Mouse (Mus musculus): ENCODE measurements at regions not wholly inside any gene's neighbourhood (a gene's known extent, or its start where the extent isn't known, plus 50 kb on each side); places are given as distances from the start of the nearest gene placed in this dataset.
A peak's percentile ranks its signal among the peaks of the same experiment; 100 is the strongest.

DNA sequence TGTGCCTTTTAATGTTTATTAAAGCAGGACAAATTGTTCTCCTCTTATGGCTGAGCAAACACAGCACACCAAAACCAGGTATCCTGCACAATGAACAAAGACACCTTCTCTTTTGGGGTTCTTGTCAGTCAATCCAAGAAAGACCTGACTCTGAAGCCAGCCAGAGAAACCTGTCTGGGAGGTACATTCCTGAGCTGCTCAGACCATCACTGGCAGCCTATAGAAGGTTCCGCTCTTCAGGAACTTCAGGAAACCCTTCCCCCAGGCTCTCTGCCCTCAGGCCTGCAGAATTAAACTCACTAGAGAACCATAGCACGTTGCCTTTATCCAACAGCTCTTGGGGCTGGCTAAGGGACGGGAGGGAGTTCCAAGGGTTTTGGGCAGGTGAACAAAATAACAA lies 165.2 kb upstream of the Cadm1 start:
- H3K36me3 ChIP-seq (ENCODE audit: control insufficient read depth, insufficient read depth, low read length), result no peaks in the 10 kb centered on the region
- 53% methylated on average over 3 of the region's 3 CpGs for WGBS
- TF ChIP-seq POLR2A (IDR thresholded peaks at IDR 0.05; ENCODE audit: borderline replicate concordance, extremely low read depth, insufficient read depth, insufficient read length), result no peak
- no peak for DNase-seq (ENCODE audit: low spot score)
- ATAC-seq (ENCODE audit: low FRiP score, low read depth), result no peak
- no peaks in the 10 kb centered on the region for H3K9me3 ChIP-seq (ENCODE audit: control insufficient read depth, low read length)
- H3K4me3 ChIP-seq (replicated peaks; ENCODE audit: low read length), result no peak overlapping the region
- no peak overlapping the region for H3K4me2 ChIP-seq (replicated peaks; ENCODE audit: low read depth, low read length, severe bottlenecking)
- no peak overlapping the region for H3K27ac ChIP-seq (replicated peaks; ENCODE audit: low read depth, low read length)
- peaks cover 23% of the 10 kb centered on the region for H3K4me1 ChIP-seq (ENCODE audit: control insufficient read depth, insufficient read depth, low read length)
- no peaks in the 10 kb centered on the region for H3K27me3 ChIP-seq (ENCODE audit: control insufficient read depth, insufficient read depth, low read length)
- no peak overlapping the region for H3K9ac ChIP-seq (ENCODE audit: low read depth, low read length, severe bottlenecking)

DNA sequence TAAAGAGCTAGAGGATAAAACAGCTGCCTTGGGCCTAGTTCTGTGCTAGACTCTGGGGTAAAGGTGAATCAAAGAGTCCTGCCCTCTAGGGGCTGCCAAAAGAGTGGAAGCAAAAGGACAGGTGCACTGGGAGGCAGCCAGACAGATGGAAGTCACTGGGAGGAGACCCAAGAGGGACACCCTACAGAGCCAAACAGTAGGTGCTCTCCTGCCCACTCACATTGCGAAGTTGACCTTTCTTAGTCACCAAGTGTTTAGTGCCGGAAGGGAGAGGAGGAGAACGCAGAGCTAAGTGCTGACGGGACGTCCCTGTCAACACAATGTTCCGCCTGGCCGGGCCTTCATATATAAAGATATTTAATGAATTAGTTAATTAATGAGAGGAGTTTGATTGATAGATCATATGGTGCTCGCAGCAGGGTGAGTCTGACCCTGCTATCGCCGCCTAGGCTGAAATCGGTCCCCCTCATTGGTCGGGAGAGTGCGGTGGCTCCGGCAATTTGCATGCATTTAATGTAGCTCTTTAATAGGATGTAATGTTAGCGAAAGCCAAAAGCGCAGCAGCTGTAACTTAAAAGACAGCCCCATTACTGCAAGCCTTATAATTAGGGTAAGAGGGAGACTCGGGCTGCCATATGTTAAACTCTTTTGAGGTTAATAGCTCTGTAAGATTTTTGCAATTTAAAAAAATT lies 162.6 kb upstream of the Cadm1 start:
- DNase-seq (ENCODE audit: low spot score), result peak; percentile 15
- Histone ChIP-seq H3K4me3 (replicated peaks; ENCODE audit: low read length) (peak overlapping the region; percentile 28), H3K4me1 (ENCODE audit: control insufficient read depth, insufficient read depth, low read length) (peaks cover 23% of the 10 kb centered on the region), H3K9me3 (ENCODE audit: control insufficient read depth, low read length) (no peaks in the 10 kb centered on the region), H3K27me3 (ENCODE audit: control insufficient read depth, insufficient read depth, low read length) (no peaks in the 10 kb centered on the region), H3K27ac (replicated peaks; ENCODE audit: low read depth, low read length) (no peak overlapping the region), H3K36me3 (ENCODE audit: control insufficient read depth, insufficient read depth, low read length) (no peaks in the 10 kb centered on the region), H3K9ac (ENCODE audit: low read depth, low read length, severe bottlenecking) (peak overlapping the region; percentile 28), H3K4me2 (replicated peaks; ENCODE audit: low read depth, low read length, severe bottlenecking) (peak overlapping the region; percentile 60)
- no peak for ATAC-seq (ENCODE audit: low FRiP score, low read depth)
- WGBS, result 10% methylated on average over 17 of the region's 17 CpGs
- no peak for TF ChIP-seq POLR2A (IDR thresholded peaks at IDR 0.05; ENCODE audit: borderline replicate concordance, extremely low read depth, insufficient read depth, insufficient read length)

DNA sequence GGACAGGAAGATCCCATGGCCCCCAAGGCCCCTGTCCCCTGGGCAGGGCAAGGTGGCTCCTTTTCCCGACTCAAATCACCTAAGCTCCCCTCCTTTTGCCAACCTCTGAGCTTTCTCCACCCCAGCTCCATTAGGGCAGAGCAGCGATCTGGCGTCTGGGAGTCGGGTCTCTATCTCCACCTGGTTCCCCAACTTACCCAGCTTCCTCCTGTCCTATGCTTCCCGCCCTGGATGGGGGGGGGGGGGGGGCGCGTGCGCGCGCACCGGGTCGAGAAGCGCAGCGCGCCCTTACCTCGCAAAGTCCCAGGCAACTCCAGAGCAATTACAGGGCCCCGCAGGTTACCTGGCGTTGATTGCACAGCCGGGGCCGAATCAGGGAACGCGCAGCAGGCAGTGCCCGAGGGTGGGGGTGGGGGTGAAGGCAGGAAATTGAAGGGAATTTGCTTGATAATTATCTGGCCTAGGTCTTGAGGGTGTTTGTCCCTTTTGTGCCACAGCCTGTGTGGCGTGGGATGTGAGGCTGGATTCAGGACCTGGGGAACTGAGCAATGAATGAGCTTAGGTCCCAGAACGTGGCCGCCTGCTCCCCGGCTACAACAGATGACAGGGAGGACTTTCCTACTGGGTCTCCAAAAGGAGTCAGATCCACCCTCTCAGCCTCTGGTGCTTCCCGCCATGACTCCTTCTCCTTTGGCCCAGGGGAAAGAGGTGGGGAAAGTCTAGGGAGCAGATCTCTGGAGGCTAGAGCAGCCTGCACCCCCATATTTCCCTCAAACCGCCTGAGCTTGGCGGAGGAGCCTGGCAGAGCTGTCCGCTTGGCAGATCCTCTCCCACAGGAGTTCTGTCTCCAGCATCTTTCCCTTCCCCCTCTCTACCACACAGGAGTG lies 161.7 kb upstream of the Cadm1 start:
- Histone ChIP-seq H3K9me3 (ENCODE audit: control insufficient read depth, low read length) (no peaks in the 10 kb centered on the region), H3K9ac (ENCODE audit: low read depth, low read length, severe bottlenecking) (peak overlapping the region; percentile 28), H3K4me3 (replicated peaks; ENCODE audit: low read length) (peak overlapping the region; percentile 28), H3K36me3 (ENCODE audit: control insufficient read depth, insufficient read depth, low read length) (no peaks in the 10 kb centered on the region), H3K27ac (replicated peaks; ENCODE audit: low read depth, low read length) (no peak overlapping the region), H3K4me1 (ENCODE audit: control insufficient read depth, insufficient read depth, low read length) (peaks cover 18% of the 10 kb centered on the region), H3K4me2 (replicated peaks; ENCODE audit: low read depth, low read length, severe bottlenecking) (peak overlapping the region; percentile 60), H3K27me3 (ENCODE audit: control insufficient read depth, insufficient read depth, low read length) (no peaks in the 10 kb centered on the region)
- TF ChIP-seq POLR2A (IDR thresholded peaks at IDR 0.05; ENCODE audit: borderline replicate concordance, extremely low read depth, insufficient read depth, insufficient read length), result no peak
- ATAC-seq (ENCODE audit: low FRiP score, low read depth) (no peak), DNase-seq (ENCODE audit: low spot score) (no peak)
- 4% methylated on average over 27 of the region's 31 CpGs for WGBS

DNA sequence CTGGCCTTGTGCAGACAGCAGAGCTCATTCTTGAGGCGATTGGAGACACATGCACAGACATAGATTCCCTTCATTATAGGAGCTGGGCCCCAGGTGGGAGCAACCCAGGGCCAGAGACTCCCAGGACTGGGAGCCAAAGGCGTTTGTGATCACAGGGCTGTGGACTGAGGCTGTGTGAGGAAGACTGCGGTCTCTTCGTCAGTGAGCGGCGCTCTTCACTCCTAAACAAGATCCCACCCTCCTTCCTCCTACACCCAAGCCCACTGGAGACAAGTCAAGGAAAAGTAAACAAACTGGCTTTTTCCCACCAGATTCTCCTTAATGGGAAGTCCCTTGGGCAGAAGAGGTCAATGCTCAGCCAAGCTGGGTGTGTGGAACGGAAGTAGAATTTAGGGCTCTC lies 157.7 kb upstream of the Cadm1 start:
- 81% methylated on average over 7 of the region's 7 CpGs for whole genome bisulfite sequencing
- peaks cover 18% of the 10 kb centered on the region for H3K4me1 ChIP-seq (ENCODE audit: control insufficient read depth, insufficient read depth, low read length)
- H3K27ac ChIP-seq (replicated peaks; ENCODE audit: low read depth, low read length), result no peak overlapping the region
- H3K9me3 ChIP-seq (ENCODE audit: control insufficient read depth, low read length), result no peaks in the 10 kb centered on the region
- ATAC-seq (ENCODE audit: low FRiP score, low read depth), result no peak
- no peak for DNase-seq (ENCODE audit: low spot score)
- no peak for TF ChIP-seq POLR2A (IDR thresholded peaks at IDR 0.05; ENCODE audit: borderline replicate concordance, extremely low read depth, insufficient read depth, insufficient read length)
- no peak overlapping the region for H3K4me3 ChIP-seq (replicated peaks; ENCODE audit: low read length)
- no peaks in the 10 kb centered on the region for H3K36me3 ChIP-seq (ENCODE audit: control insufficient read depth, insufficient read depth, low read length)
- no peaks in the 10 kb centered on the region for H3K27me3 ChIP-seq (ENCODE audit: control insufficient read depth, insufficient read depth, low read length)
- H3K4me2 ChIP-seq (replicated peaks; ENCODE audit: low read depth, low read length, severe bottlenecking), result no peak overlapping the region
- H3K9ac ChIP-seq (ENCODE audit: low read depth, low read length, severe bottlenecking), result no peak overlapping the region

DNA sequence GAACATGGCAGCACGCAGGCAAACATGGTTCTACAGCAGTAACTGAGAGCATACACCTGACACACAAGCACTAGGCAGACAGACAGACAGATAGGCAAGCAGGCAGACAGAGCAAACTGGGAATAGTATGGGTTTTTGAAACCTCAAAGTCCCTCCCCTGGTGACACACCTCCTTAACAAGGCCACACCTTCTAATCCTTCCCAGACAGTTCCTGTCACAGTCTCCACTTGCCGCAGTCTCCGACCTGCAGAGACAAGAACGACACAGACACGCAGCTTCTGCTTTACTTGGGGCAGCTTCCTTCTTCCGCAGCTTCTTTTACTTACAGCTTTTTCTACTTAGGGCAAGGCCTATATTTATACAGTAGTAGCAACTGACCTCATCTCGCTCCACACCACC lies 155.9 kb upstream of the Cadm1 start:
- no peak for TF ChIP-seq POLR2A (IDR thresholded peaks at IDR 0.05; ENCODE audit: borderline replicate concordance, extremely low read depth, insufficient read depth, insufficient read length)
- Histone ChIP-seq H3K9ac (ENCODE audit: low read depth, low read length, severe bottlenecking) (no peak overlapping the region), H3K9me3 (ENCODE audit: control insufficient read depth, low read length) (no peaks in the 10 kb centered on the region), H3K36me3 (ENCODE audit: control insufficient read depth, insufficient read depth, low read length) (no peaks in the 10 kb centered on the region), H3K4me1 (ENCODE audit: control insufficient read depth, insufficient read depth, low read length) (peaks cover 2% of the 10 kb centered on the region; the same call in 1 of the 2 replicates), H3K4me2 (replicated peaks; ENCODE audit: low read depth, low read length, severe bottlenecking) (no peak overlapping the region), H3K4me3 (replicated peaks; ENCODE audit: low read length) (no peak overlapping the region), H3K27me3 (ENCODE audit: control insufficient read depth, insufficient read depth, low read length) (no peaks in the 10 kb centered on the region), H3K27ac (replicated peaks; ENCODE audit: low read depth, low read length) (no peak overlapping the region)
- ATAC-seq (ENCODE audit: low FRiP score, low read depth) (no peak), DNase-seq (ENCODE audit: low spot score) (no peak)
- WGBS, result 93% methylated on average over 7 of the region's 7 CpGs
